Mouse (Mus musculus) right cerebral cortex, postnatal 10 days (tissue): ENCODE results near the gene Gatm.

Experiments used
- DNase-seq, 2 experiments: peaks; one replicate each; pipeline ENCODE4 v3.0.0; 2021; ENCODE audit warnings: low spot score in 2 of 2

Gatm gene

GRCm38 (mm10) chr2:122610746-122611653 is at the start of gene Gatm:
Gene Gatm, minus strand, starts transcription at chr2:122611303.
- peak; percentile 86 to 90 for DNase-seq

- no peak for DNase-seq
These were observed 48.7 kb upstream of the Gatm start for GRCm38 (mm10) chr2:122659825-122660224.

- no peak for DNase-seq
These were observed 46.8 kb upstream of the Gatm start for GRCm38 (mm10) chr2:122657707-122658524.

- no peak for DNase-seq
These were observed 45.7 kb upstream of the Gatm start for GRCm38 (mm10) chr2:122656767-122657166.

- no peak for DNase-seq
These were observed 44.9 kb upstream of the Gatm start for GRCm38 (mm10) chr2:122656052-122656451.

GRCm38 (mm10) chr2:122652096-122653084 is 41.3 kb upstream of the Gatm start:
- no peak for DNase-seq

GRCm38 (mm10) chr2:122638673-122639072 is 27.6 kb upstream of the Gatm start:
- DNase-seq, result no peak

GRCm38 (mm10) chr2:122638029-122638428 is 26.9 kb upstream of the Gatm start:
- DNase-seq, result no peak

GRCm38 (mm10) chr2:122637526-122637997 is 26.5 kb upstream of the Gatm start:
- DNase-seq, result peak; percentile 54 to 73

- DNase-seq, result no peak
These were observed 25.6 kb upstream of the Gatm start, which contains the start of gene AA467197 for GRCm38 (mm10) chr2:122636686-122637085. Gene AA467197, plus strand, starts transcription at chr2:122636986.

- DNase-seq, result peak; percentile 46 to 47
These were observed 20.2 kb upstream of the Gatm start for GRCm38 (mm10) chr2:122631226-122631801.

- peak; percentile 94 to 95 for DNase-seq
These were observed 19.5 kb upstream of the Gatm start for GRCm38 (mm10) chr2:122630465-122631225.

GRCm38 (mm10) chr2:122629871-122630270 is 18.8 kb upstream of the Gatm start:
- no peak for DNase-seq

- peak; percentile 89 for DNase-seq
These were observed 17.9 kb upstream of the Gatm start for GRCm38 (mm10) chr2:122628976-122629375.

- DNase-seq, result no peak
These were observed 14.8 kb upstream of the Gatm start for GRCm38 (mm10) chr2:122625930-122626329.

- no peak for DNase-seq
These were observed 10.4 kb upstream of the Gatm start for GRCm38 (mm10) chr2:122621337-122622110.

GRCm38 (mm10) chr2:122618719-122619118 is 7.6 kb upstream of the Gatm start:
- no peak for DNase-seq

GRCm38 (mm10) chr2:122617792-122618191 is 6.7 kb upstream of the Gatm start:
- no peak for DNase-seq

GRCm38 (mm10) chr2:122616237-122616636 is 5.1 kb upstream of the Gatm start:
- DNase-seq, result peak in 1 of 2 experiments; percentile 33
